ENCODE assay signal across 23 mouse cellular contexts in the genomic region with DNA sequence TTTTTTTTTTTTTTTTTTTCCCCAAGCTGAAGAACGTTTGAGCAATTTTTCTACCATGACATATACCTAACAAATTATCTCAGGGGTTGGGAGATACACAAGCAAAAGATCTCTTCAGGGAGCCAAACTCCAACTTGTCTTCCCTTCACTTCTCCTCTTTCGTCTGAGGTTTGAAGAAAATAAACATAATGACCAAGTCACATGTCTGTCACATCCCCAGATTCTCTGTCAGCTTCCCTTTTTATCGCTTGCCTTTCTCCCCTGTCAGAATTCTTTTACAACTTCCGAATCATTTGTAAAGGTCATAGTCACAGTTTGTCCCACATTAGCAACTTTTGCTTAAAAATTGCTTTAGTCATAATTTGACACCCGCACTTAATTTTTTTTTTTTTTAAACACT. TPM values are rescaled to one million over a fixed set of nuclear protein-coding genes. Genes with fewer than 3 reads are reported as not detected.
DNase-seq lines count a peak whose midpoint lies in the region; ATAC-seq lines count a peak whose summit lies in the region.
"Had no signal": no experiment of that assay in that cellular context is flagged by ENCODE, and none has a peak within 500 bp of the region (broad histone marks: within the 10 kb centered on the region; RNA-seq: fewer than 3 reads in every experiment).

No protein-coding gene starts in this region.

- H3K79me2 ChIP-seq in macrophage (ENCODE audit: inconsistent target): no peaks in the 10 kb centered on the region

- ATAC-seq in kidney, embryonic 16.5 days (ENCODE audit: low FRiP score, low TSS enrichment): no peak
- ATAC-seq in lung, embryonic 15.5 days (ENCODE audit: borderline replicate concordance, extremely low read depth, low FRiP score, low TSS enrichment): no peak
- no peak for ATAC-seq in neural tube, embryonic 15.5 days (ENCODE audit: low FRiP score)
- ATAC-seq: forebrain, embryonic 14.5 days; midbrain, embryonic 16.5 days had no signal

- no peak overlapping the region for H3K9ac ChIP-seq in kidney, embryonic 16.5 days (replicated peaks; ENCODE audit: low read length)
- H3K9ac ChIP-seq in lung, embryonic 15.5 days: no peak overlapping the region
- H3K9ac ChIP-seq in neural tube, embryonic 15.5 days (replicated peaks): no peak overlapping the region
- H3K9ac ChIP-seq: embryonic facial prominence, embryonic 15.5 days; hindbrain, embryonic 15.5 days; limb, embryonic 13.5 days had no signal

- H3K4me3 ChIP-seq in kidney, embryonic 16.5 days (ENCODE audit: low read length): no peak overlapping the region
- no peak overlapping the region for H3K4me3 ChIP-seq in lung, embryonic 15.5 days
- H3K4me3 ChIP-seq in macrophage (ENCODE audit: inconsistent target): peak overlapping the region; percentile 26
- no peak overlapping the region for H3K4me3 ChIP-seq in neural tube, embryonic 15.5 days (replicated peaks)
- H3K4me3 ChIP-seq: embryonic facial prominence, embryonic 15.5 days; hindbrain, embryonic 15.5 days; limb, embryonic 13.5 days had no signal

- no peaks in the 10 kb centered on the region for H3K9me3 ChIP-seq in kidney, embryonic 16.5 days (ENCODE audit: low read length)
- H3K9me3 ChIP-seq in lung, embryonic 15.5 days: no peaks in the 10 kb centered on the region
- no peaks in the 10 kb centered on the region for H3K9me3 ChIP-seq in neural tube, embryonic 15.5 days (replicated peaks)
- H3K9me3 ChIP-seq: embryonic facial prominence, embryonic 15.5 days; hindbrain, embryonic 15.5 days; limb, embryonic 13.5 days had no signal

- peak overlapping the region; percentile 29; the same call in 1 of the 2 replicates for H3K4me2 ChIP-seq in kidney, embryonic 16.5 days (replicated peaks; ENCODE audit: low read depth, low read length)
- 0 out of 2 replicates have a peak overlapping the region, but pooled peaks have one; percentile 10 for H3K4me2 ChIP-seq in lung, embryonic 15.5 days
- no peak overlapping the region for H3K4me2 ChIP-seq in neural tube, embryonic 15.5 days
- H3K4me2 ChIP-seq: embryonic facial prominence, embryonic 15.5 days had no signal

- H3K4me1 ChIP-seq in kidney, embryonic 16.5 days (ENCODE audit: insufficient read depth, low read length): peaks cover 16% of the 10 kb centered on the region; the same call in 1 of the 2 replicates
- H3K4me1 ChIP-seq in lung, embryonic 15.5 days: 0 out of 2 replicates have a peak, but pooled peaks cover 10% of the 10 kb centered on the region
- H3K4me1 ChIP-seq in neural tube, embryonic 15.5 days: no peaks in the 10 kb centered on the region
- H3K4me1 ChIP-seq: embryonic facial prominence, embryonic 15.5 days; hindbrain, embryonic 15.5 days had no signal

- no peaks in the 10 kb centered on the region for H3K36me3 ChIP-seq in kidney, embryonic 16.5 days (ENCODE audit: insufficient read depth, low read length)
- no peaks in the 10 kb centered on the region for H3K36me3 ChIP-seq in lung, embryonic 15.5 days
- no peaks in the 10 kb centered on the region for H3K36me3 ChIP-seq in macrophage (ENCODE audit: inconsistent target)
- H3K36me3 ChIP-seq in neural tube, embryonic 15.5 days: no peaks in the 10 kb centered on the region
- H3K36me3 ChIP-seq: embryonic facial prominence, embryonic 15.5 days; hindbrain, embryonic 15.5 days; limb, embryonic 13.5 days had no signal

- WGBS in kidney, embryonic 16.5 days: 45% methylated on average over 5 of the region's 5 CpGs
- 26% methylated on average over 5 of the region's 5 CpGs for WGBS in lung, embryonic 15.5 days
- 5% methylated on average over 5 of the region's 5 CpGs for WGBS in macrophage (ENCODE audit: missing documents)
- 56% methylated on average over 5 of the region's 5 CpGs for WGBS in neural tube, embryonic 15.5 days

- DNase-seq in kidney, adult 11 months: no peak
- no peak for DNase-seq in lung, postnatal 36 days
- peak; percentile 35 for DNase-seq in adipocyte (ENCODE audit: low spot score)
- no peak for DNase-seq in right cerebral cortex, adult 2 months (ENCODE audit: low spot score in 2 of 2)
- DNase-seq: adrenal gland, postnatal 25 days; cerebellum, adult 11 months; cerebellum, adult 9-11 months; kidney, adult 8-10 months; kidney, postnatal 36 days; lung, adult 18-20 months; right cerebral cortex, postnatal 14 days; thymus, postnatal 14 days had no signal

- no peak overlapping the region for H3K27ac ChIP-seq in kidney, embryonic 16.5 days (ENCODE audit: low read length)
- H3K27ac ChIP-seq in lung, embryonic 15.5 days: no peak overlapping the region
- H3K27ac ChIP-seq in macrophage: peak overlapping the region; percentile 98
- no peak overlapping the region for H3K27ac ChIP-seq in neural tube, embryonic 15.5 days (replicated peaks)
- H3K27ac ChIP-seq: embryonic facial prominence, embryonic 15.5 days; hindbrain, embryonic 15.5 days; limb, embryonic 13.5 days had no signal

- H3K27me3 ChIP-seq in kidney, embryonic 16.5 days (ENCODE audit: insufficient read depth, low read length): no peaks in the 10 kb centered on the region
- no peaks in the 10 kb centered on the region for H3K27me3 ChIP-seq in lung, embryonic 15.5 days
- H3K27me3 ChIP-seq in neural tube, embryonic 15.5 days (replicated peaks): no peaks in the 10 kb centered on the region
- H3K27me3 ChIP-seq: embryonic facial prominence, embryonic 15.5 days; hindbrain, embryonic 15.5 days; limb, embryonic 13.5 days had no signal

RNA-seq across cellular contexts. Expression of gene Pparg, which starts 17.2 kb away (rescaled TPM):
- polyA plus RNA-seq in kidney, embryonic 16.5 days (2015; fragmentation: Nextera tagmentation; extraction: Ambion mirVana): 6.3 and 6.4 TPM in 2 replicates
- 3.9 and 4.2 TPM in 2 replicates for polyA plus RNA-seq in lung, embryonic 15.5 days (2015; fragmentation: Nextera tagmentation; extraction: Ambion mirVana)
- total RNA-seq in macrophage (2018; cell fraction: chromatin; rRNA removed): 10 to 100 TPM in 22 of 26 experiments, 1 to 10 TPM in 4; 3.8 to 99.8 (median 24.1) TPM
- total RNA-seq in macrophage (2018; cell fraction: cytosol; rRNA removed): 10 to 100 TPM; 14.0 to 86.4 (median 26.8) TPM
- total RNA-seq in macrophage (2018; cell fraction: nucleus; rRNA removed): 10 to 100 TPM in 24 of 26 experiments, 1 to 10 TPM in 2; 6.7 to 96.1 (median 20.6) TPM
- 36.4 to 80.3 TPM (median 54.9 TPM) in 3 replicates for polyA plus RNA-seq in macrophage (2018)
- polyA plus RNA-seq in neural tube, embryonic 15.5 days (2015; fragmentation: Nextera tagmentation; extraction: Ambion mirVana): 0.56 and 3.3 TPM in 2 replicates
- total RNA-seq: common myeloid progenitor, adult 5-6 weeks; megakaryocyte-erythroid progenitor cell, adult 5-6 weeks had no signal
- polyA plus RNA-seq: forebrain, embryonic 14.5 days had no signal
